Mouse (Mus musculus) lung, embryonic 15.5 days (tissue): ENCODE results near the gene Ints3. TPM values are rescaled to one million over a fixed set of nuclear protein-coding genes. Genes with fewer than 3 reads are reported as not detected.

ENCODE experiments used
- ATAC-seq: fragments of 200-750 bp; cut with Nextera tagmentation; 2 replicates; pipeline ENCODE4 v1.8.0; 2017; ENCODE audit warnings: moderate number of reproducible peaks, borderline replicate concordance; ENCODE audit not compliant: low FRiP score, low TSS enrichment; ENCODE audit errors: extremely low read depth
- H3K27ac ChIP-seq: fragments of 300-500 bp; sonication (generic); 2 replicates; pipeline ENCODE4 v1.5.1; 2015; ENCODE audit warnings: moderate library complexity, mild to moderate bottlenecking, inconsistent platforms
- H3K27me3 ChIP-seq: fragments of 300-500 bp; sonication (generic); 2 replicates; pipeline ENCODE4 v1.6.1; 2015; ENCODE audit warnings: inconsistent platforms
- H3K36me3 ChIP-seq: fragments of 300-500 bp; sonication (generic); 2 replicates; pipeline ENCODE4 v1.6.1; 2015; ENCODE audit warnings: inconsistent platforms
- H3K4me1 ChIP-seq: fragments of 300-500 bp; sonication (generic); 2 replicates; pipeline ENCODE4 v1.6.1; 2015; ENCODE audit warnings: inconsistent platforms
- H3K4me2 ChIP-seq: fragments of 300-500 bp; sonication (generic); 2 replicates; pipeline ENCODE4 v1.6.1; 2015; ENCODE audit warnings: inconsistent platforms, mild to moderate bottlenecking, moderate library complexity
- H3K4me3 ChIP-seq: fragments of 300-500 bp; sonication (generic); 2 replicates; pipeline ENCODE4 v1.5.1; 2015; ENCODE audit warnings: mild to moderate bottlenecking, inconsistent platforms
- H3K9ac ChIP-seq: fragments of 300-500 bp; sonication (generic); 2 replicates; pipeline ENCODE4 v1.6.1; 2015; ENCODE audit warnings: inconsistent platforms
- H3K9me3 ChIP-seq: fragments of 300-500 bp; sonication (generic); 2 replicates; pipeline ENCODE4 v1.6.1; 2016; ENCODE audit warnings: inconsistent platforms
- WGBS: fragments of 180-500 bp; shearing (Covaris S2); methylation state at CpG from one replicate; pipeline ENCODE4 v1.1.7; 2015; 5-methylcytosine and 5-hydroxymethylcytosine counted together
- polyA plus RNA-seq: library from polyadenylated mRNA; unstranded; fragments of >200 nt; fragmentation: Nextera tagmentation; extraction: Ambion mirVana; gene quantifications from 2 replicates; pipeline ENCODE4 v1.2.1, GENCODE M21; 2015

Gene Ints3
- polyA plus RNA-seq, 1 experiment from 2014 or later: 33.3 TPM

DNA sequence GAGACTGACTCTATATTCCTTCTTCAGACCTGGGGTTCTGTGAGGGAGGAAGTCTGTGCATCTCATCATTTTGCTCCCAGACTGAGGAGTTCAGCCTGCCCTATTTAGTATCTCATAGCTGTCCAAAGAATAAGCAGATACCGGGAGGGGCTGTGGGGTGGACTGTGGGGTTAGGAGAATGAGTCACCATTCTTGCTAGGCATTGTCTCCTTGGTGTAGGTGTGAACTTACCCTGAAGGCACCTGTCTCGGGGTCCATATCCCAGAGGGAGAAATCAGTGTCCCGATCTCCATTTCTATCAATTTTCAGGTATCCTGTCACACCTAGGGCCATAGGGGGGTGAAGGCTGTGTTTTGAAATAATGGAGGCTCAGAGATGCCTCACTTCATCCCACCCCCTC, 28.5 kb upstream of the Ints3 start:
- 75% methylated on average over 3 of the region's 3 CpGs for WGBS
- H3K9me3 ChIP-seq: no peaks in the 10 kb centered on the region
- H3K4me2 ChIP-seq: no peak overlapping the region
- ATAC-seq: no peak
- H3K27me3 ChIP-seq: peaks cover 25% of the 10 kb centered on the region
- H3K4me3 ChIP-seq: no peak overlapping the region
- H3K27ac ChIP-seq: no peak overlapping the region
- no peaks in the 10 kb centered on the region for H3K36me3 ChIP-seq
- no peak overlapping the region for H3K9ac ChIP-seq
- H3K4me1 ChIP-seq: peaks cover 24% of the 10 kb centered on the region

DNA sequence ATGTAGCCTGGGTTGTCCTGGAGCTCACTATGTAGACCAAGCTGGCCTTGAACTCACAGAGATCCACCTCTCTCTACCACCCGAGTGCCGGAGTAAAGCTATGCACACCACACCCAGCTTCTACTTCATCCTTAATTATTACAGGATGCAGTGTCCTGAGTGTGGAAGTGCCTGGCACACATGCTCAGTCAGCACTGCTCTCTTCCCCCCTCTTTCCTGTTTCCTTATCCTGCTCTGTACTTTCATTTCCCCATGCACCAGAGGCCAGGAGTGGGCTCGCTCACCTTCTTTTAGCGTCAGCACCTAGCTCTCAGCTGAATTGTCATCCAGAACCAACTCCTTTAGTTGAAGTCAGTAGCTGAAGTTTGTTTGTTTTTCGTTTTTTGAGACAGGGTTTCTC, 26.9 kb upstream of the Ints3 start:
- Histone ChIP-seq H3K4me2 (no peak overlapping the region), H3K27ac (no peak overlapping the region), H3K27me3 (peaks cover 22% of the 10 kb centered on the region), H3K36me3 (no peaks in the 10 kb centered on the region), H3K9ac (no peak overlapping the region), H3K4me1 (peaks cover 11% of the 10 kb centered on the region), H3K9me3 (no peaks in the 10 kb centered on the region), H3K4me3 (no peak overlapping the region)
- ATAC-seq: no peak
- 50% methylated on average over 5 of the region's 5 CpGs for WGBS

DNA sequence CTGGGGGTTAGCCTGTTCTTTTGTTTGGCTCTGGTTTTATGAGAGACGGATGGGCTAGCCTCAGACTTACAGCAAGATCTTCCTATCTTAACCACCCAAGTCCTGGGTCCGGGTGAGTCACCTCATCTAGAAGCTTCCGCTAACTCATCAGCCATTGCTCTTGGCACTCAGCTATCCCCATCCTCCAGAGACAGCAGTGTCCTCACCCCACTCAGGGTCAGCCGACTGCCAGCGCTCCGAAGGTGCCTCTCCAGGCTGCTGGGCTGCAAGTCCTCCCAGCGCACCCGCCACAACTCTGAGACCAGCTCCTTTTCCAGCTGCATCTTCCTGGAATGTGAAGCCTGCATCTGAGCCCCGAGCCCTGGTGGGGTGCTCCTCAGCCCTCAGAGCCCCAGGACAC, 26.3 kb upstream of the Ints3 start:
- no peak for ATAC-seq
- Histone ChIP-seq H3K36me3 (no peaks in the 10 kb centered on the region), H3K9me3 (no peaks in the 10 kb centered on the region), H3K27me3 (peaks cover 16% of the 10 kb centered on the region), H3K4me1 (peaks cover 5% of the 10 kb centered on the region; the same call in 1 of the 2 replicates), H3K9ac (no peak overlapping the region), H3K4me2 (no peak overlapping the region), H3K4me3 (no peak overlapping the region), H3K27ac (no peak overlapping the region)
- WGBS: 80% methylated on average over 9 of the region's 9 CpGs

GRCm38 (mm10) chr3:90454931-90455330, 21.5 kb upstream of the Ints3 start:
- no peak overlapping the region for H3K9ac ChIP-seq
- no peak for ATAC-seq
- no peaks in the 10 kb centered on the region for H3K27me3 ChIP-seq
- WGBS: 83% methylated on average over 14 of the region's 14 CpGs
- no peak overlapping the region for H3K4me3 ChIP-seq
- H3K27ac ChIP-seq: no peak overlapping the region
- peaks cover 14% of the 10 kb centered on the region for H3K4me1 ChIP-seq
- no peak overlapping the region for H3K4me2 ChIP-seq
- no peaks in the 10 kb centered on the region for H3K36me3 ChIP-seq
- H3K9me3 ChIP-seq: no peaks in the 10 kb centered on the region

- H3K4me3 ChIP-seq: peak overlapping the region; percentile 20
- H3K4me1 ChIP-seq: peaks cover 20% of the 10 kb centered on the region
- WGBS: 28% methylated on average over 10 of the region's 10 CpGs
- no peaks in the 10 kb centered on the region for H3K36me3 ChIP-seq
- no peak overlapping the region for H3K9ac ChIP-seq
- H3K4me2 ChIP-seq: peak overlapping the region; percentile 37
- peak overlapping the region; percentile 58 for H3K27ac ChIP-seq
- no peak for ATAC-seq
- H3K9me3 ChIP-seq: no peaks in the 10 kb centered on the region
- H3K27me3 ChIP-seq: no peaks in the 10 kb centered on the region
These were observed 18.1 kb upstream of the Ints3 start for GRCm38 (mm10) chr3:90451396-90452095.

DNA sequence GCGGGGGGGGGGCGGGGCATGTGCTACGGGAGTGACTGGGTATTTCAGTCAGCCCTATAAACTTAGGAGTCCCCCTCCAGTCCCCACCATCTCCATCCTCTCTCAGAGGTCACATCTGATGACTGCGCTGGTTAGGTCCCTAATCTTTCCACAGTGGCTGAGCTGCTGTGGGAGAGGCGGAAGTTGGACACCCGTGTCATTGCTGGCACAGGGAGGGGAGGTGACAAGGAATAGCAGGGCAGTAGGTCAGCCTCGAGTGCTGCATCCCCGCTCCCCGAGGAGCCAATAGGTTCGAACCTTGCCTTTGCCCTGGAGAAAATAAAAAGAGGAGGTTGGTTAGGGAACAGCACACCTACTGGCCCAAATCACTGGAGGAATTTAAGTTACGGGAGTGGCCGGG, 17.5 kb upstream of the Ints3 start:
- Histone ChIP-seq H3K4me1 (peaks cover 21% of the 10 kb centered on the region), H3K4me3 (peak overlapping the region; percentile 20), H3K9me3 (no peaks in the 10 kb centered on the region), H3K27ac (peak overlapping the region; percentile 58; the same call in 1 of the 2 replicates), H3K4me2 (peak overlapping the region; percentile 37), H3K27me3 (no peaks in the 10 kb centered on the region), H3K36me3 (no peaks in the 10 kb centered on the region), H3K9ac (no peak overlapping the region)
- 18% methylated on average over 12 of the region's 12 CpGs for WGBS
- ATAC-seq: no peak

DNA sequence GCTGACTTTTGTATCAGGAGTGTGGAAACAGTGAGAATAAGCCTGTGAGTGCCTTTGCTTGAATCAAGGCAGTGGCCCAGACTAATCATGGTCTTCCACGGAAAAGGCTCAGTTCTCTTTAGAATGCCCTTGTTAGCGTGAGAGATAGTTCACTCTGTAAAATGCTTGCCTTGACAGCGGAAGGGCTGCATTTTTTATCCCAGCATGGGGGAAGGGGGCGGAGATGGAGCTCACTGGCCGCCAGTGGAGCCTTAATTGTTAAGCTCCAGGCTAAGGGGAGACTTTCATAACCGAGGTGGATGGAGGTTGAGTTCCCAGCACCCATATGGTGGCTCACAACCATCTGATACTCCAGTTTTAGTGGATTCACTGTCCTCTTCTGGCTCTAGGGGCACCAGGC, 15.2 kb upstream of the Ints3 start:
- no peaks in the 10 kb centered on the region for H3K27me3 ChIP-seq
- H3K4me2 ChIP-seq: no peak overlapping the region
- peaks cover 28% of the 10 kb centered on the region for H3K4me1 ChIP-seq
- no peak overlapping the region for H3K9ac ChIP-seq
- 0 out of 2 replicates have a peak overlapping the region, but pooled peaks have one; percentile 43 for H3K27ac ChIP-seq
- 52% methylated on average over 6 of the region's 6 CpGs for WGBS
- H3K36me3 ChIP-seq: no peaks in the 10 kb centered on the region
- H3K9me3 ChIP-seq: no peaks in the 10 kb centered on the region
- H3K4me3 ChIP-seq: no peak overlapping the region
- ATAC-seq: no peak

- H3K36me3 ChIP-seq: no peaks in the 10 kb centered on the region
- H3K27me3 ChIP-seq: no peaks in the 10 kb centered on the region
- peak overlapping the region; percentile 54 for H3K4me2 ChIP-seq
- ATAC-seq: peak; percentile 23; the same call in 1 of the 2 replicates
- H3K27ac ChIP-seq: peak overlapping the region; percentile 95
- H3K4me3 ChIP-seq: peak overlapping the region; percentile 32
- H3K9me3 ChIP-seq: no peaks in the 10 kb centered on the region
- H3K4me1 ChIP-seq: peaks cover 27% of the 10 kb centered on the region
- H3K9ac ChIP-seq: peak overlapping the region; percentile 25; the same call in 1 of the 2 replicates
- 34% methylated on average over 7 of the region's 7 CpGs for WGBS
These were observed 13.7 kb upstream of the Ints3 start for GRCm38 (mm10) chr3:90447123-90447494.

GRCm38 (mm10) chr3:90446389-90447122, 13.1 kb upstream of the Ints3 start:
- peak overlapping the region; percentile 32 for H3K4me3 ChIP-seq
- H3K27ac ChIP-seq: peak overlapping the region; percentile 95
- peak overlapping the region; percentile 54 for H3K4me2 ChIP-seq
- H3K9me3 ChIP-seq: no peaks in the 10 kb centered on the region
- under 1% methylated on average over 17 of the region's 17 CpGs for WGBS
- H3K36me3 ChIP-seq: no peaks in the 10 kb centered on the region
- peaks cover 21% of the 10 kb centered on the region for H3K4me1 ChIP-seq
- no peaks in the 10 kb centered on the region for H3K27me3 ChIP-seq
- peak overlapping the region; percentile 25 for H3K9ac ChIP-seq
- ATAC-seq: peak; percentile 96

- H3K27ac ChIP-seq: peak overlapping the region; percentile 95
- no peak overlapping the region for H3K9ac ChIP-seq
- peaks cover 16% of the 10 kb centered on the region for H3K4me1 ChIP-seq
- peak overlapping the region; percentile 32; the same call in 1 of the 2 replicates for H3K4me3 ChIP-seq
- ATAC-seq: no peak
- H3K4me2 ChIP-seq: peak overlapping the region; percentile 54
- H3K9me3 ChIP-seq: no peaks in the 10 kb centered on the region
- 52% methylated on average over 11 of the region's 11 CpGs for WGBS
- H3K27me3 ChIP-seq: no peaks in the 10 kb centered on the region
- H3K36me3 ChIP-seq: no peaks in the 10 kb centered on the region
These were observed 12.2 kb upstream of the Ints3 start for GRCm38 (mm10) chr3:90445417-90446200.

GRCm38 (mm10) chr3:90443977-90444376, 10.6 kb upstream of the Ints3 start:
- H3K4me3 ChIP-seq: no peak overlapping the region
- H3K9ac ChIP-seq: no peak overlapping the region
- H3K36me3 ChIP-seq: no peaks in the 10 kb centered on the region
- no peak for ATAC-seq
- peaks cover 14% of the 10 kb centered on the region for H3K4me1 ChIP-seq
- H3K27me3 ChIP-seq: no peaks in the 10 kb centered on the region
- no peak overlapping the region for H3K4me2 ChIP-seq
- H3K27ac ChIP-seq: no peak overlapping the region
- H3K9me3 ChIP-seq: no peaks in the 10 kb centered on the region
- 93% methylated on average over 3 of the region's 3 CpGs for WGBS
